ENCODE assay signal across 8 mouse cellular contexts in the genomic region with DNA sequence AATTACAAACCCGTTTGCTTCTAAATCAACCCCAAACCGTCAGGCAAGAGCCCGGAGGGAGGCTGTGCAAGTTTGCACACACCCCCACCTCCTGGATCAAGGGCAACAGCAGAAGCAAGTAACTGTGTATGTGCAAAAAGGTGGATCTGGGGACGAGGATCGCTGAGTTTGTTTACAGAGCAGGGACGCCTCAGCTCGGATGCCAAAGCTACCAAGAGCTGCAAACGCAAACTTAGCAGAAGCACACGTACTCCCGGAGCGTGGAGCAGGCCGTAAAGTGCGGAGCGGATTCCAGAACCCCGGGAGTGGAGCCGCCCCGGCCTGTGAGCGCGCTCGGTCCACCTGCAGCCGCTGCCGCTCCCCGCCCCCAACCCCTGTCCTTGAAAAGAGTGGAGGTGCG. TPM values are rescaled to one million over a fixed set of nuclear protein-coding genes. Genes with fewer than 3 reads are reported as not detected.
DNase-seq lines count a peak whose midpoint lies in the region; ATAC-seq and TF ChIP-seq lines count a peak whose summit lies in the region.

No protein-coding gene starts in this region.

- no peaks in the 10 kb centered on the region for H3K9me3 ChIP-seq in G1E (replicated peaks)
- no peaks in the 10 kb centered on the region for H3K9me3 ChIP-seq in forebrain, postnatal 0 days (ENCODE audit: low read length)
- no peaks in the 10 kb centered on the region for H3K9me3 ChIP-seq in lung, embryonic 15.5 days

- H3K4me2 ChIP-seq in forebrain, postnatal 0 days (ENCODE audit: low read depth), result peak overlapping the region; percentile 73
- H3K4me2 ChIP-seq in lung, embryonic 15.5 days, result peak overlapping the region; percentile 83

- peaks cover 18% of the 10 kb centered on the region for H3K36me3 ChIP-seq in G1E (replicated peaks)
- H3K36me3 ChIP-seq in forebrain, postnatal 0 days (ENCODE audit: insufficient read depth), result no peaks in the 10 kb centered on the region
- H3K36me3 ChIP-seq in lung, embryonic 15.5 days, result no peaks in the 10 kb centered on the region

- peak; percentile 89 for TF ChIP-seq POLR2A in cerebellum, adult 2 months (IDR thresholded peaks at IDR 0.05; ENCODE audit: borderline replicate concordance, insufficient read depth, low read length)

- H3K4me1 ChIP-seq in G1E (ENCODE audit: insufficient read depth, low read depth, low read length), result peaks cover 62% of the 10 kb centered on the region
- no peaks in the 10 kb centered on the region for H3K4me1 ChIP-seq in cerebellum, adult 2 months (ENCODE audit: control insufficient read depth, insufficient read depth, low read length)
- H3K4me1 ChIP-seq in forebrain, postnatal 0 days (ENCODE audit: insufficient read depth), result peaks cover 8% of the 10 kb centered on the region; the same call in 1 of the 2 replicates
- H3K4me1 ChIP-seq in lung, embryonic 15.5 days, result peaks cover 20% of the 10 kb centered on the region

- H3K9ac ChIP-seq in forebrain, postnatal 0 days, result peak overlapping the region; percentile 97
- H3K9ac ChIP-seq in lung, embryonic 15.5 days, result peak overlapping the region; percentile 66

- WGBS in cerebellum, adult 2 months, result under 1% methylated on average over 24 of the region's 24 CpGs
- under 1% methylated on average over 24 of the region's 24 CpGs for WGBS in forebrain, postnatal 0 days
- WGBS in lung, embryonic 15.5 days, result under 1% methylated on average over 24 of the region's 24 CpGs

- peak overlapping the region; percentile 96 for H3K27ac ChIP-seq in cerebellum, adult 2 months (ENCODE audit: insufficient read depth, low read length)
- peak overlapping the region; percentile 99 for H3K27ac ChIP-seq in forebrain, postnatal 0 days (ENCODE audit: low read depth, low read length)
- H3K27ac ChIP-seq in lung, embryonic 15.5 days, result peak overlapping the region; percentile 99

- TF ChIP-seq CTCF in G1E (IDR thresholded peaks at IDR 0.05; ENCODE audit: low read depth, low read length), result no peak
- no peak for TF ChIP-seq CTCF in cerebellum, adult 2 months (IDR thresholded peaks at IDR 0.05; ENCODE audit: borderline replicate concordance, insufficient read depth, low read depth, low read length)
- peak; percentile 44 for TF ChIP-seq CTCF in forebrain, postnatal 0 days (IDR thresholded peaks at IDR 0.05; ENCODE audit: low read depth)

- ATAC-seq in G1E (ENCODE audit: extremely low read depth, insufficient number of reproducible peaks, low FRiP score, poor library complexity, severe bottlenecking), result peak; percentile 74
- peak; percentile 82 for ATAC-seq in forebrain, postnatal 0 days
- peak; percentile 80 for ATAC-seq in lung, embryonic 15.5 days (ENCODE audit: borderline replicate concordance, extremely low read depth, low FRiP score, low TSS enrichment)

- no peaks in the 10 kb centered on the region for H3K27me3 ChIP-seq in G1E (ENCODE audit: insufficient read depth, low read length)
- H3K27me3 ChIP-seq in cerebellum, adult 2 months (ENCODE audit: control insufficient read depth, insufficient read depth, low read length), result no peaks in the 10 kb centered on the region
- H3K27me3 ChIP-seq in forebrain, postnatal 0 days (ENCODE audit: insufficient read depth, low read length), result no peaks in the 10 kb centered on the region
- H3K27me3 ChIP-seq in lung, embryonic 15.5 days, result no peaks in the 10 kb centered on the region

- DNase-seq in G1E (ENCODE audit: low spot score), result peak; percentile 61
- peak; percentile 97 to 99 for DNase-seq in cerebellum, adult 2 months
- peak; percentile 96 for DNase-seq in forebrain, postnatal 0 days
- peak; percentile 96 for DNase-seq in heart, postnatal 4 days
- DNase-seq in layer of hippocampus, adult 8-10 months (ENCODE audit: low spot score in 2 of 2), result peak; percentile 90 to 95
- peak; percentile 88 for DNase-seq in ovary, postnatal 10 days (ENCODE audit: low spot score)
- peak; percentile 91 for DNase-seq in thymus, postnatal 10 days (ENCODE audit: low spot score in 2 of 2)

- H3K4me3 ChIP-seq in G1E (ENCODE audit: low read depth, low read length), result peak overlapping the region; percentile 98
- peak overlapping the region; percentile 83 for H3K4me3 ChIP-seq in cerebellum, adult 2 months (replicated peaks; ENCODE audit: insufficient read depth, low read depth, low read length)
- peak overlapping the region; percentile 96 for H3K4me3 ChIP-seq in forebrain, postnatal 0 days (ENCODE audit: low read depth, low read length)
- peak overlapping the region; percentile 95 for H3K4me3 ChIP-seq in lung, embryonic 15.5 days

RNA-seq across cellular contexts. Expression of gene Cited2, which starts 0.9 kb away (rescaled TPM):
- total RNA-seq in G1E (2014; fragmentation: Nextera tagmentation) (273 and 316 TPM in 2 replicates), G1E (2017) (23.8 and 26.8 TPM in 2 replicates)
- polyA plus RNA-seq in G1E (2012), result 231 and 269 TPM in 2 replicates
- polyA plus RNA-seq in cerebellum, adult 2 months (2012; rRNA removed), result 99.1 and 110 TPM in 2 replicates
- total RNA-seq in forebrain, postnatal 0 days (2014; rRNA removed), result 66.1 and 82.8 TPM in 2 replicates
- 51.6 and 57.7 TPM in 2 replicates for polyA plus RNA-seq in forebrain, postnatal 0 days (2015; fragmentation: Nextera tagmentation; extraction: Ambion mirVana)
- total RNA-seq in heart, postnatal 4 days (2021), result 10 to 100 TPM; 20.9 to 22.8 TPM
- total RNA-seq in layer of hippocampus, adult 8-10 months (2022), result 10 to 100 TPM; 27.9 to 31.6 (median 29.2) TPM
- 32.5 and 32.8 TPM in 2 replicates for polyA plus RNA-seq in lung, embryonic 15.5 days (2015; fragmentation: Nextera tagmentation; extraction: Ambion mirVana)

Comparison
In these comparisons a context has a peak if more than half of its experiments do, and no peak if none do; other contexts are left out.
1. Peak in every context shown above with its lines: DNase-seq, ATAC-seq, H3K4me3 ChIP-seq and H3K27ac ChIP-seq.